Mouse (Mus musculus) neural tube, embryonic 11.5 days (tissue): ENCODE data around the gene Hipk1. TPM values are rescaled to one million over a fixed set of nuclear protein-coding genes. Genes with fewer than 3 reads are reported as not detected.

Experiments used
- ATAC-seq: fragments of 200-750 bp; cut with Nextera tagmentation; 2 replicates; pipeline ENCODE4 v1.8.0; 2017; ENCODE audit warnings: moderate number of reproducible peaks, mild to moderate bottlenecking, moderate TSS enrichment, moderate library complexity; ENCODE audit not compliant: insufficient read depth, low FRiP score, low TSS enrichment
- DNase-seq: peaks from one replicate; pipeline ENCODE4 v3.0.0-alpha.2; 2015; ENCODE audit warnings: low spot score
- H3K27ac ChIP-seq: fragments of 300-500 bp; sonication (generic); 2 replicates; pipeline ENCODE4 v1.5.1; 2014; ENCODE audit warnings: low read depth, mild to moderate bottlenecking, low read length
- H3K27me3 ChIP-seq: fragments of 300-500 bp; sonication (generic); 2 replicates; pipeline ENCODE4 v1.6.1; 2014; ENCODE audit warnings: mild to moderate bottlenecking, low read length, mixed read lengths; ENCODE audit not compliant: control insufficient read depth, insufficient read depth
- H3K36me3 ChIP-seq: fragments of 300-500 bp; sonication (generic); 2 replicates; pipeline ENCODE4 v1.6.1; 2014; ENCODE audit warnings: mild to moderate bottlenecking, low read length, moderate library complexity, mixed read lengths; ENCODE audit not compliant: control insufficient read depth, insufficient read depth
- H3K4me1 ChIP-seq: fragments of 300-500 bp; sonication (generic); 2 replicates; pipeline ENCODE4 v1.6.1; 2014; ENCODE audit warnings: low read length, mixed read lengths; ENCODE audit not compliant: control insufficient read depth, insufficient read depth
- H3K4me2 ChIP-seq: fragments of 300-500 bp; sonication (generic); 2 replicates; pipeline ENCODE4 v1.6.1; 2014; ENCODE audit warnings: low read depth, mild to moderate bottlenecking, moderate library complexity
- H3K4me3 ChIP-seq: fragments of 300-500 bp; sonication (generic); 2 replicates; pipeline ENCODE4 v1.5.1; 2014; ENCODE audit warnings: low read depth, low read length
- H3K9ac ChIP-seq: fragments of 300-500 bp; sonication (generic); 2 replicates; pipeline ENCODE4 v1.6.1; 2014; ENCODE audit warnings: mild to moderate bottlenecking, low read length
- H3K9me3 ChIP-seq: fragments of 300-500 bp; sonication (generic); 2 replicates; pipeline ENCODE4 v1.6.1; 2016; ENCODE audit warnings: low read length; ENCODE audit not compliant: control insufficient read depth
- WGBS: fragments of 180-500 bp; shearing (Covaris S2); extraction: QIAGEN DNeasy Blood & Tissue Kit; methylation state at CpG from one replicate; pipeline ENCODE4 v1.1.7; 2014; 5-methylcytosine and 5-hydroxymethylcytosine counted together
- polyA plus RNA-seq: library from polyadenylated mRNA; unstranded; fragments of >200 nt; fragmentation: Nextera tagmentation; extraction: Ambion mirVana; gene quantifications from 2 replicates; pipeline ENCODE4 v1.2.1, GENCODE M21; 2014

Hipk1 gene
- polyA plus RNA-seq, 1 experiment from 2014 or later, result 16.0 TPM

DNA sequence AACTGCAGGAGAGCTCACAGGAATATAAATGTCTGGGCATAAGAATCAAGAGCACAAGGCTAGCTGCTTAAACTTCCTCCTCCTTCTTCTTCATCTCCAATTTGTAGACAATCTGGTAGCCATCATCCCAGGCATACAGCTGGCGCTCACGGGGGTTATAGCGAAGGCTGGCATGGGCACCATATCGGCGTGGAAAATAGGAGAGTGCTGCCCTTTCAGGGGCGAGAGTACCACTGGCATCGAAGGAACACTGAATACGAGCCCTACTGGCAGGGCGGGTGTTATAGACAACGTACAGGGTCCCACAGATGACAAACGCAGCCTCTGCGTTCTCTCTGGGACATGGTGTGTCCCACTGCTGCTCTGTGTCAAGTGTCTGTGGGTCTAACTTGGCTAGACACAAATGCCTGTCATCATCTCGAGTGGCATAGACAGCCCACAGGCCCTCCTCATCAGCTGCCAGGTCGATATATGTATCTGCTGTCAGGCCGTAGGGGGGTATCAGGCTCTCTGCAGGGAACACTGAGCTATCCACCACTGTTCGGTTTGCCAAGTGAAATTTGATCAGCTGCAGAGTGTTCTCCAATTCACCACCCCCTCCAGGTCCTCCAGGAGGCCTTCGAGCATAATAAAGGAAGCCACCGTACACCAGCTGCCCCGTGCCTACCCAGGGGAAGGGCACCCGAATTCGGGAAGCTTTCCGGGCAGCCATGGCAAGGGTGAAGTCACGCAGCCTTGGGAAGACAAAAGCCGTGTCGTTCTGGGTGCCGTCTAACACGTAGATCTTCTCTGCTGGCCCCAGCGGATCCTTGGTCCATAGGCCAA, 55.4 kb downstream of the Hipk1 start:
- Histone ChIP-seq H3K4me3 (no peak overlapping the region), H3K4me1 (peaks cover 43% of the 10 kb centered on the region), H3K36me3 (no peaks in the 10 kb centered on the region; the same call in 1 of the 2 replicates), H3K9me3 (no peaks in the 10 kb centered on the region), H3K27ac (peak overlapping the region; percentile 76), H3K27me3 (no peaks in the 10 kb centered on the region), H3K4me2 (no peak overlapping the region; the same call in none of the 2 replicates), H3K9ac (no peak overlapping the region)
- WGBS, result 67% methylated on average over 28 of the region's 28 CpGs
- DNase-seq (no peak), ATAC-seq (no peak)

DNA sequence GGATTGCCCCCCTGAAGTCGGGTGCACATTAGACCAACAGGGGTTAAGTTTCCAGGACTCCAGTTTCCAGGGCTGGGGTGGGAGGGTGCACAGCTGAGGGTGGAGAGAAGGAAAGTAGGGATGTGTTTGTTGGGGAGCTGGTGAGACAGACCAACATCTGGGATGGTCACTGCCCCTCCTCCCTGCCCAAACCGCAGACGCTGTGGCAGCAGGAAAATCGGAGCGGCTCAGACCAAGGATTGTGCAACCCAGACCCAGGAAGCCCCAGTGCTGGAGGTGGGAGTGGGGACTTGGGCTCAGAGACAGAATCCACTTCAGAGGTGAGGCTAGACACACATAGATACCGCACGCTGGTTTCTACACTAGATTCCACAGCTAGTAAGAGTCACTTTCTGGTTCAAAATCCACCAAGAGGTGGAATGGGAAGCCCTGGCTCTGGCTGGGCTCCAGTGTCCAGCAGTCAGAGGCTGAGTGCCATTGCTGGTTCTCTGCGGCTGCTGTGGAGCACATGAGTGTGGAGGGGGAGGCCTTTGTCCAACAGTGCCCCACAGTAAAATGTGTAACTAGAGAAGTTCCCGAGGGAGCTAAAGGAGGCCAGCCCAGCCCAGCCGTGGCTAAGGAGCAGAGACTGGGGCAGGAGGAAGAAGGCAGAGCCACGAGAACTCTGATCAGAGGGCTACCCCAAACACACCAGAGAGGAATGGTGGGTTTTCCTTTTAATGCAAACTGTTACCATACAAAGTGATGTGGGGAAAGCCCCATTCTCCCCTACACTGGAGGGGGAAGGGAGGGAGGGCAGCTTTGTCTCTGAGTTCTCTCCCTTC, 56.5 kb downstream of the Hipk1 start:
- Histone ChIP-seq H3K36me3 (no peaks in the 10 kb centered on the region; the same call in 1 of the 2 replicates), H3K27ac (peak overlapping the region; percentile 76), H3K4me1 (peaks cover 43% of the 10 kb centered on the region), H3K9ac (peak overlapping the region; percentile 45), H3K27me3 (no peaks in the 10 kb centered on the region), H3K9me3 (no peaks in the 10 kb centered on the region), H3K4me2 (peak overlapping the region; percentile 22; the same call in 1 of the 2 replicates), H3K4me3 (no peak overlapping the region)
- 8% methylated on average over 11 of the region's 11 CpGs for WGBS
- ATAC-seq (no peak), DNase-seq (peak; percentile 63)

DNA sequence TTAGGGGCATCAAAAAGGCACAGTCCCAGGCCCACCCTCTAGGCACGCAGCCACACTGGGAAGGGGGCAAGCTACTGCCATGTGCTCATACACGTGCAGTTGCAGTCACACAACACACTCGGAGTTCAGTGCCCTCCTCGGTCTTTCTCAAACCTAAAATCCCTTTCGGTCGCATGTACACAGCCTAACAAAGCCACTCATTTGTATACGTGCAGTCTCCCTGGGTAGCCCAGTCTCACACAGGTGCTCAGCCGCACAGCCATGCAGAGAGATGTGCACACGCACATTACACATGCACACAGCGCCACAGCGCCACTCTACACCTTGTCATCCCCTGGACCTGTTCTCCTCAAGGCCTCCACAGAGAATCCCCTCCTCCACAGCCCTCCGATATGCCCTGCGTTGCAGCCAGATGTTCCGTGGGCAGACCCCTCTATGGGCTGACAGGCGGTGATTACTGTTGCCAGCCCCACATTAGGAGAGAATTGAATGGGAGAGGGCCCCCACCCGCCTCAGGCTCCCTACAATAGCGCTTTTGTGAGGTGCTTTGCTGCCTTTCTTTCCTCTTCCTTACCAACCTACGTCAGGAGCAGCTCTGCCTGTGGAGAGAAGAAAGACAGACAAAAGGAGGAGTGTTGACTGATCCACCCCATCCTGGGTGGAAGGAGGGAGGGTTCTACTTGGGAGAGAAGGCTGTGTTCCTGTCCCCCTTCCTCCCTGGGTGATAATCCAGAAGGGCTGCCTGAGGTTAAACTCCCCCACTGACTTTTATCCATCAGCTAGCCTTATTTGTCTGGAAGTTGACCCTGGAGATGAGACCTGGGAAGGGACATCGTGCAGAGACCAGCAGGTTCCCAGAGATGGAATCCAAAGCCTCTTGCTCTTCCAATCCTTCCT, 57.3 kb downstream of the Hipk1 start:
- no peaks in the 10 kb centered on the region for H3K9me3 ChIP-seq
- DNase-seq (peak; percentile 67), ATAC-seq (peak; percentile 52)
- peak overlapping the region; percentile 76 for H3K27ac ChIP-seq
- WGBS, result 25% methylated on average over 19 of the region's 19 CpGs
- no peaks in the 10 kb centered on the region; the same call in 1 of the 2 replicates for H3K36me3 ChIP-seq
- no peaks in the 10 kb centered on the region for H3K27me3 ChIP-seq
- peak overlapping the region; percentile 45 for H3K9ac ChIP-seq
- peak overlapping the region; percentile 22 for H3K4me2 ChIP-seq
- peaks cover 43% of the 10 kb centered on the region for H3K4me1 ChIP-seq
- H3K4me3 ChIP-seq, result no peak overlapping the region

DNA sequence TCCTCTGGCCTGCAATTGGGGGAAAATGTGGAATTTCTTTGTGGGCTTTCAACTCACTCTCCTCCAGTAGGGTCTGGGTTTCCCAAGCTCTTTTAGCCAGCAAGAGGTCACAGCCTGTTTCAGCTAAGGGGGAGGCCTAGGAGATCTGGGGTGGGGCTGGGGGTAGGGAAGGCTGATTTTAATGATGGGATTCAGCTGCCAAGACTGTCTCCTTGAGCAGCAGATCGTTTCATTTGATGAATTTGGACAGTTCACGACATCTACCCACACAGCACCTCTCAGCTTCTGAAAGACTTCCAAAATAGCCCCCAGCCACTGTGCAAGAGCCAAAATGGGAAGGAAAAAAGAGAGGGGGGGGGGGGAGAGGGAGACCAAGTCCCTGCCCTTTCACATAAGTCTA, 58.2 kb downstream of the Hipk1 start:
- Histone ChIP-seq H3K27ac (no peak overlapping the region), H3K36me3 (no peaks in the 10 kb centered on the region; the same call in 1 of the 2 replicates), H3K4me2 (no peak overlapping the region), H3K27me3 (no peaks in the 10 kb centered on the region), H3K4me1 (peaks cover 43% of the 10 kb centered on the region), H3K4me3 (no peak overlapping the region), H3K9ac (no peak overlapping the region), H3K9me3 (no peaks in the 10 kb centered on the region)
- WGBS, result 30% methylated on average over 2 of the region's 2 CpGs
- ATAC-seq (no peak), DNase-seq (no peak)

DNA sequence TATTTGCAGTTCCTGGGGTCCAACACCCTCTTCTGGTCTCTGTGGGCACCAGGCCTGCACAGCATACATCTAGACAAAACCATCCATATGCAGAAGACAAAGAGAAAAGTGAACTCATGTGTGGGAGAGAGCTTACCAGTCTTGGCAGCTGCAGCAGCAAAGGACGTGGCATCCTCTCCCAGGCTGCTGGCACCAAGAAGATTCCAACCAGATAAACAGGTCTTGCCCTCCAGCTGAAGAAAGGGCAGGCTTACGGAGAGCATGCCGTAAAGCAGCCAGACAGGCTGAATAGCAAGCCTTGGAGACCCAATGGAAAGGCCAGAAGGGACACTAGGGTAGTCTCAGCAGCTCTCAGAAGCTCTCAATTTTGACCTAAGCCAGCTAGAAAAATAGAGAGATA, 59.2 kb downstream of the Hipk1 start:
- Histone ChIP-seq H3K36me3 (no peaks in the 10 kb centered on the region; the same call in 1 of the 2 replicates), H3K4me2 (no peak overlapping the region), H3K27me3 (no peaks in the 10 kb centered on the region), H3K9me3 (no peaks in the 10 kb centered on the region), H3K4me3 (no peak overlapping the region), H3K4me1 (peaks cover 33% of the 10 kb centered on the region), H3K27ac (no peak overlapping the region), H3K9ac (no peak overlapping the region)
- no peak for ATAC-seq
- no peak for DNase-seq
- 86% methylated on average over 3 of the region's 3 CpGs for WGBS

DNA sequence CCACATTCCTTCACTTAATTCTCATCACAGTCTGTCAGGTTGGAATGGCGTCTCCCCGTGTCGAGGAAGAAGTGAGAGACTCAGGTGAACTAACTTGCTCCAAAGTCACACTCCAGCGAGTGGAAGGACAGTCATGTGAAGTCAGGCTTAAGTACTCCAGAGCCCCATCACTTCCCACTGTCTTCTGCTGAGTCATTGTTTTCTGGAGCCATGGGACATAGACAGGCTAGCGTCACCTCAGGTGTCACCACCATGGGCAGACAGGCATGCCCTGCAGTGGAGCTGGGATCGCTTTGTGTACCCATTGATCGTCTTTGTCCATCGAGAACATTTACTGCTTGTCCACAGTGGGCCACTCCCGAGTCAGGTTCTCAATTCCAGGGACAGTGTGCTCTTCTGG, 61.5 kb downstream of the Hipk1 start:
- Histone ChIP-seq H3K9ac (no peak overlapping the region), H3K9me3 (no peaks in the 10 kb centered on the region), H3K4me2 (no peak overlapping the region), H3K27ac (no peak overlapping the region), H3K4me1 (peaks cover 12% of the 10 kb centered on the region), H3K4me3 (no peak overlapping the region), H3K27me3 (no peaks in the 10 kb centered on the region), H3K36me3 (no peaks in the 10 kb centered on the region; the same call in 1 of the 2 replicates)
- DNase-seq (no peak), ATAC-seq (no peak)
- 92% methylated on average over 9 of the region's 9 CpGs for WGBS

DNA sequence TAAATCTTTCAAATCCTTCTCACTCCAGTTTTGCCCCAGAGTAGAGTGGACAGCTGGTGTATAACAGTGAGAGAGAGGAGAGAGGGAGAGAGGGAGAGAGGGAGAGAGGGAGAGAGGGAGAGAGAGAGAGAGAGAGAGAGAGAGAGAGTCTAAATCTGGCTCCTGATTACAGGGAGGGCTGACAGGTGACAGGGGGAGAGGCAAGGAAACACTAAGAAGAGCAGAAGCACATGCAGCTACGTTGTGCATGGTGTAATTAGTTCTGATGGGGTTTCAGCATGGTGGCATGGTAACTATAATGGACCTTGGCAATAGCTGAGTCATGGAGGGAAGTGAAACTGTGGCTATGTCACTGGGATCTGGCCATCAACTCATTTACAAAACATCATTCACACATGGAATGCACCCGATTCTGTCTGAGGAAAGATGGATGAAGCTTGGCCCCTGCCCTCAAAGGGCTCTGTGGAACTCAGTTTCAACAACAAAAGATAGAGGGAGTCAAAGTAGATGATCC, 63.5 kb downstream of the Hipk1 start:
- Histone ChIP-seq H3K9me3 (no peaks in the 10 kb centered on the region), H3K4me3 (no peak overlapping the region), H3K36me3 (no peaks in the 10 kb centered on the region; the same call in 1 of the 2 replicates), H3K9ac (no peak overlapping the region), H3K27me3 (no peaks in the 10 kb centered on the region), H3K27ac (no peak overlapping the region), H3K4me1 (no peaks in the 10 kb centered on the region), H3K4me2 (no peak overlapping the region)
- ATAC-seq (no peak), DNase-seq (no peak)
- WGBS, result 51% methylated on average over 2 of the region's 2 CpGs

DNA sequence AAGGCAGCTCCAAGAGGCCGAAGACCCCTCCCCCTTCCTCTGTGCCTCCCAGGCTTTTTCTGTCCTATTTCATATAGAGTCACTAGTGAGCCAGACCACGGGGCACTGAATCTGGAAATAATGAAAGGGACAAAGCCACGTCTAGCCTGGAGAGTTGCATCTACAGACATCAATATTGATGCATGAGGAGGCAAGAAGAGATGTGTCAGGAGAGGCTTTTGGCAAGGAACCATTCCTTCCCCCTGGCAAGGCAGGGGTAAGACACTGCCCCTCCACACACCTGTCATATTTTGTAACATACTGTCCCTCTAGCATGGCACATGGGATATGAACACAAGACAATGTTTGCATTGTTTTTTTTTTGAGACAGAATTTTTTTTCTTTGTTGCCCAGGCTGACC, 64.7 kb downstream of the Hipk1 start:
- no peak overlapping the region for H3K9ac ChIP-seq

More for the DNA sequence above, 64.7 kb downstream of the Hipk1 start:
- Histone ChIP-seq H3K4me1 (no peaks in the 10 kb centered on the region), H3K27me3 (no peaks in the 10 kb centered on the region), H3K9me3 (no peaks in the 10 kb centered on the region), H3K4me2 (no peak overlapping the region), H3K27ac (no peak overlapping the region), H3K4me3 (no peak overlapping the region), H3K36me3 (no peaks in the 10 kb centered on the region)
- no peak for DNase-seq
- WGBS, result 80% methylated on average over 3 of the region's 3 CpGs
- ATAC-seq, result no peak
